Mouse (Mus musculus): ENCODE data around the gene Cyp3a11.
"Not testable (repeated sequence)": the region's sequence is repeated elsewhere in the genome, so short reads cannot be mapped to it uniquely, and the experiment has no call there.

Gene Cyp3a11

DNA sequence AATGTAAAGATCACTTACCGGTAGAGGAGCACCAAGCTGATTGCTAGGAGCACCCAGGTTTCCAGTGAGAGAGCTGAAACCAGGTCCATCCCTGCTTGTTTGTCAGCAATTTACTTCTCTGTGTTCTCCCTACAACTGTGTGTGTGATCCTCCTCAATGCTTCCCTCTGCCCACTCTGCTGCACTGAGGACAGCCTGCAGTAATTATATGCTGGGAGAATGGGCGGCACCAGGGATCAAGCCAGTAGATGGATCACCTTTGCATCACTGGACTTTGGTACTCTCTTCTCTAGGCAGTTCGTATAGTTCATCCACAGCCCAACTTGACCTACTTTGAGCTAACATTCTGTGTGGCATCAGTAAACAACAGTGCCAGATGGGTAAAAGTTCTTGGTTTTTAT lies at the start of gene Cyp3a11:
Cyp3a11 (minus strand) TSS at position 277 of the 400 bp plus-strand sequence.
- DNase-seq (ENCODE audit: low spot score in 2 of 2): no peak

DNA sequence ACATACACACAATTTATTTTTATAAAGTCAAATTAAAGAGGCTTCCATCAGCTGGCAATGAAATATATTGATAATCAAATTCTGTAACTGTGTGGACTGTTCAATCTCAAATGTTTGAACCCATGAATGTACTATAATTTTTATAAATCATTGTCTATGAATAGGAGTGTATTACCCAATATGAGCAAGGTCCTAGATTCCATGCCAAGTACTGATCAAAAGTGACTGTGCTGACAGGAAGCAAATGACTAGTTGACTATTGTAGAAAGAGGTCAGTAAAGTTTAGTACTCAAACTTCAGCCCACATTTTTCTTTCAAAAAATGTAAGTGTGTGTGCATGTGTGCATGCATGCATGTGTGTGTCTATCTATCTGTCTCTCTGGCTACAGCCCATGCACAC lies 33.1 kb upstream of the Cyp3a11 start:
- no peak for DNase-seq (ENCODE audit: low spot score in 2 of 2)

DNA sequence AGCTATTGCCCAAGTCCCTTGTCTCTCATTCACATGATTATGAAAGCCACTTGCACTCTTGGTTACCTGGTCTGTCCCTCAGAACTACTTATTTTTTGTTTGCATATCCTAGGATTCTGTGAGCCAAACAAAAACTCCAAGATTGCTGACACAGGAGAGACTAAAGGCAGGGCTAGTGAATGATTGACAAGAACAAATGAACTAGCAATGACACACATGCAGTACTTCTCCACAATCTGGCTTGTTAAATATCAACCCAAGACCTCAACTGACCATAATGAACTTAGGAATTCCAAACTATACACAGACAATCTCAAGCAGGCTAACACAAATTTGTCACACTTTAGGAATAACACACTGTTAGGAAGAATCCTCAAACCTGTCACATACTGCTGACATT lies 32.0 kb upstream of the Cyp3a11 start:
- no peak for DNase-seq (ENCODE audit: low spot score in 2 of 2)

DNA sequence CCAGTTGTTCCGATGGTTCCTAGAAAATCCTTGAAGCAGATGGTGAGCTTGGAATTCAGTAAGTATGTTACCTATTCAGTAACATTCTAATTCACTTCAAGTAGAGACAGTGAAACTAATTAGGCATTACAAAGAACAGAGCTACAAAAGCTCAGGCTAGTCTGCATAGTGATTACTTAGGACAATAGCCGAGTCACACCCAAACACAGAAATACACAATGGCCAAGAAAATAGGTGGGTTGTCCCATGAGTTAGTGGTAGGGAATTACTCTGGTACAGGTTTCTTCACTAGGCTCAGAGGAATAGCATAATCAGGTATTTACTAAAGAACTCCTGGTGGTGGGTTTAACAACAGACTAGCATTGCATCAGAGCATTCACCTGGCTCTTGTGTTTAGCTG lies 27.2 kb upstream of the Cyp3a11 start:
- not testable (repeated sequence) for DNase-seq (ENCODE audit: low spot score in 2 of 2)

DNA sequence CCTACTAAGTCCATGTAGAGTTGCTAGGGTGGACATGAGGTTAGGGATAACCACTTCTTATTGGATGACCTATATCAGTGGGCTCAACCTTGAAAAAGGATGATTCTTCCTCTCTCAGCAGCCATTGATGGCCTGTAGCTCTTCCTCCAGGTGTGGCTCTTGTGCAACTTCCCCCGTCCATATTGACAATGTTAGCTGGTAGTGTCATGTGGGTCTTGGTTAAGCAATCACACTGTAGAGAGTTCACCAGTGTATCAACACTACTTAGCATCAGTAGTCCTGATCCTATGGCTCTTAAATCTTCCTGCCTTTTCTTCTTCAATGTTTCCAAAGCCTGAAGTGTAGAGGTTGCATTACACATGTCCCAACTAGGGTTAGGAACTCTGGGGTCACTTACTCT lies 24.8 kb upstream of the Cyp3a11 start:
- no peak for DNase-seq (ENCODE audit: low spot score in 2 of 2)

DNA sequence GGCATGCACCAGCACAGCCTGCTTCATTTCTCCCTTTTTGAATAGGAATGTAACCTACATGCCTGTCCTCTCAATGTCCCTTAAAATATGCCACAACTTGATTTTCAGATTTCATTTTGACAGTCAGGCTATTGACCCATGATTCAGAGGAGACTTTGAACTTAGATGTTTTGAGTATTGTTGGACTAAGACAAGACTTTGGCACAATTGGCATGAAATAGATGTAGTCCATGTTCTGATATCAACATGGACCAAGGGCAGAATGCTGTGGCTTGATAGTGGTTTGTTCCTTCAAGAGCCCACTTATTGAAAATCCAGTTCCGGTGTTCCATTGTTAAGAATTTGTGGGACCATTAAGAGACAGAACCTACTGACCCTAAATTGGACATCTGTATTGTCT lies 23.6 kb upstream of the Cyp3a11 start:
- DNase-seq (ENCODE audit: low spot score in 2 of 2): no peak

DNA sequence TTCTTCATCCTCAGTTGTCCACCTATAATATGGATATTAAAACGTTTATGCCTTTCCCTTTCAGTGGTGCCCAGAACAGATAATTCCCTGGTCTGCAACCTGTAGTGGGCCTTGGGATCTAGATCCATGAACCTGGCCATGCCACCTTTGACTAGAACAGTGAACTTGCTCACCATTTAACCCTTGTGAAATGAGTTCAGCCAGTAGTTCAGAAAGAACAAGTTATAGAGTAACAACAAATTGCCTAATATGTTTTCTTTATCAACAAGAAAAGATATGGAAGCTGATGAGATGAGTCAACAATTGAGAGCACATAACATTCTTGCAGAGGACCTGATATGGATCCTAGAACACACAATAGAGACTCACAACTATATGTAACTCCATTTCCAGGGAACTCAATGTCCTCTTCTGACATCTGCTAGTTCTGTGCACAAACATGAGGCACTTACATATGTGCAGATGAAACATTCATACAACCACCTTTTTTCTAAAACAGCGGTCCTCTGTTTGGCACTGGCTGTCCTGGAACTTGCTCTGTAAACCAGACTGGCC lies 20.7 kb upstream of the Cyp3a11 start:
- DNase-seq (ENCODE audit: low spot score in 2 of 2): no peak

DNA sequence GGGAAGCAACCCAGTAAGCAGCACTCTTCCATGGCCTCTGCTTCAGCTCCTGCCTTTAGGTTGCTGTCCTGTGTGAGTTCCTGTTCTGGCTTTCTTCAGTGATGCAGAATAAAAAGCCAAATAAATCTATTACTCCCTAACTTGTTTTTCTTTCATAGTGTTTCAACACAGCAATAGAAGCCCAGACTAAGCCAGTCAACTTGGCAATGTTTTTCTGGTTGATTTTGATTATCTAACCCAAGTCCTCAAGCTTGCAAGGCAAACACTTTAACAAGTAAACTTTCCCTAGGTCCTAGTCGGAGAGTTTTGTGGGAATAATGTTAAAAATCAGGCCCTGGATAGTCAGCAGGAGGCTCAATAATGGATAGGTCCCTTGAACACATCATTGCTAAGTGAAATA lies 17.5 kb upstream of the Cyp3a11 start:
- no peak for DNase-seq (ENCODE audit: low spot score in 2 of 2)

DNA sequence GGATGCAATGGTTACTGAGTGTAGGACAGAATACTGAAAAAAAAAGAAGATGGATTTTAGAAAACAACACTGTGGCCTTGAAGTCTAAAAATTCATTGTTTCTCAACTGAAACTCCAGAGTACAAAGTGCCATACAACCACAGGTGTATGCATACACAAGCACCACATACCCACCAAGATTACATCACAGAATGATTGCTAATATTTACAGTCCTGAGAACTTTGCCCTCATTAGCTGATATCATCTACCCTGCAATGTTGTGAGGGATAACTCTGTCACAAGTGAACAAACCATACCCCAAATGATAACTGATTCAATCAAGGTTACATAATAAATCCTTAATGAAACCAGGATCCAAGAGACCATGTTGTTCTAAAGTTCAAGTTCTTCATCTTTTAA lies 1.4 kb upstream of the Cyp3a11 start:
- DNase-seq (ENCODE audit: low spot score in 2 of 2): no peak

DNA sequence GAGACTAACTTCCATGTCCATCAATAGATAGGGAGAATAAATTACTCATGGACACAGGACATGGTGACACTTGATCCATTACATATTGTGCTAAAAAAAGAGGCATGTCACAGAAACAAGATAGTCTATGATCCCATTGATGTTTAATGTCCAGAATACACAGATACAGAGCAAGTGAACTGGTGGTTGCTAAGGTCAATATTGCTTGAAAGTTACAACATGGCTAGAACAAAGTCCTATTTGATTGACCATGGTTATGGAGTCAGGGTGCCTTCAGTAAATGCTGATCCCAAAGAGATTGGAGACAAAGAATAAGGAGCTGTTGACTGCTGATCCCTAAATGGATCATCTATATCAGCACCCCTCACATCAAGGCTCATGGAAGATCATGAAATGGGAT lies 12.3 kb downstream of the Cyp3a11 start:
- not testable (repeated sequence) for DNase-seq (ENCODE audit: low spot score in 2 of 2)

DNA sequence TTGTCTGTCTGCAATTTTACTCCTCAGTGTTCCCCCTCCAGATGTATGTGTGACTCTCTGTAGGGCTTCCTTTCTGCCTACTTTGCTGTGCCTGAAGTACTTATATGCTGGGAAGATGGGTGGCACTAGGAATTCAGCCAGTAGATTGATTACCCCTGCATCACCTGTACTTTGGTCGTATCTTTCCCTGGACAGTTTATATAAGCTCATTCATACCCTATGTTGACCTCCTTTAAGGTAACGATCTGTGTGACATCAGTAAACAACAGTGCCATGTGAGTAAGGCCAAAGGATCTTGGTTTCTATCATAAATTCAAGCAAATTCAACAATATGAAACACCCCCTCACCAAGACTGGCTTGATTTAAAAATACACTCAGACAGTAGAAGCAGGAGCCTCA lies 74.0 kb downstream of the Cyp3a11 start, which contains the start of gene Cyp3a44:
Cyp3a44 (minus strand) TSS at position 79 of the 400 bp plus-strand sequence.
- DNase-seq (ENCODE audit: low spot score in 2 of 2): not testable (repeated sequence)
